Mouse (Mus musculus) spleen, postnatal 14 days (tissue): ENCODE results near the gene Ncam1.

Source experiments
- DNase-seq, 2 experiments: peaks; one replicate each; pipeline ENCODE4 v3.0.0; 2021 to 2022; ENCODE audit warnings: low spot score in 2 of 2

The Ncam1 gene

GRCm38 (mm10) chr9:49751466-49751865, 47.3 kb downstream of the Ncam1 start:
- no peak for DNase-seq

- no peak for DNase-seq
Measured at GRCm38 (mm10) chr9:49746176-49746575, 52.5 kb downstream of the Ncam1 start.

GRCm38 (mm10) chr9:49745696-49746095, 53.0 kb downstream of the Ncam1 start:
- DNase-seq: no peak

- no peak for DNase-seq
Measured at GRCm38 (mm10) chr9:49744286-49744685, 54.4 kb downstream of the Ncam1 start.

- no peak for DNase-seq
Measured at GRCm38 (mm10) chr9:49739935-49740334, 58.8 kb downstream of the Ncam1 start.

- no peak for DNase-seq
Measured at GRCm38 (mm10) chr9:49738546-49738945, 60.2 kb downstream of the Ncam1 start.

- no peak for DNase-seq
Measured at GRCm38 (mm10) chr9:49737166-49737565, 61.6 kb downstream of the Ncam1 start.

GRCm38 (mm10) chr9:49734348-49735007, 64.2 kb downstream of the Ncam1 start:
- no peak for DNase-seq

GRCm38 (mm10) chr9:49733726-49734125, 65.0 kb downstream of the Ncam1 start:
- DNase-seq: no peak

GRCm38 (mm10) chr9:49729479-49729878, 69.2 kb downstream of the Ncam1 start:
- DNase-seq: no peak

- DNase-seq: no peak
Measured at GRCm38 (mm10) chr9:49728211-49728610, 70.5 kb downstream of the Ncam1 start.

GRCm38 (mm10) chr9:49722765-49723164, 76.0 kb downstream of the Ncam1 start:
- DNase-seq: no peak

- DNase-seq: no peak
Measured at GRCm38 (mm10) chr9:49715121-49715520, 83.6 kb downstream of the Ncam1 start.

GRCm38 (mm10) chr9:49714091-49714490, 84.6 kb downstream of the Ncam1 start:
- no peak for DNase-seq

- no peak for DNase-seq
Measured at GRCm38 (mm10) chr9:49707646-49708045, 91.1 kb downstream of the Ncam1 start.

GRCm38 (mm10) chr9:49704196-49704967, 94.3 kb downstream of the Ncam1 start:
- DNase-seq: no peak

- no peak for DNase-seq
Measured at GRCm38 (mm10) chr9:49695371-49695770, 103.4 kb downstream of the Ncam1 start.

GRCm38 (mm10) chr9:49692791-49693190, 105.9 kb downstream of the Ncam1 start:
- DNase-seq: no peak

GRCm38 (mm10) chr9:49691344-49691743, 107.4 kb downstream of the Ncam1 start:
- DNase-seq: no peak

- DNase-seq: no peak
Measured at GRCm38 (mm10) chr9:49683566-49684273, 115.0 kb downstream of the Ncam1 start.

GRCm38 (mm10) chr9:49681848-49682469, 116.8 kb downstream of the Ncam1 start:
- DNase-seq: no peak

GRCm38 (mm10) chr9:49679270-49679669, 119.5 kb downstream of the Ncam1 start:
- no peak for DNase-seq
